Mouse (Mus musculus): ENCODE measurements at regions not wholly inside any gene's neighbourhood (a gene's known extent, or its start where the extent isn't known, plus 50 kb on each side); places are given as distances from the start of the nearest gene placed in this dataset.

- DNase-seq (ENCODE audit: extremely low spot score in 1 of 2, low spot score in 1 of 2): no peak
These were observed 60.9 kb upstream of the Ppp2r5c start for GRCm38 (mm10) chr12:110385801-110386599.

GRCm38 (mm10) chr12:110387056-110387455 lies 59.9 kb upstream of the Ppp2r5c start:
- no peak for DNase-seq (ENCODE audit: extremely low spot score in 1 of 2, low spot score in 1 of 2)

DNA sequence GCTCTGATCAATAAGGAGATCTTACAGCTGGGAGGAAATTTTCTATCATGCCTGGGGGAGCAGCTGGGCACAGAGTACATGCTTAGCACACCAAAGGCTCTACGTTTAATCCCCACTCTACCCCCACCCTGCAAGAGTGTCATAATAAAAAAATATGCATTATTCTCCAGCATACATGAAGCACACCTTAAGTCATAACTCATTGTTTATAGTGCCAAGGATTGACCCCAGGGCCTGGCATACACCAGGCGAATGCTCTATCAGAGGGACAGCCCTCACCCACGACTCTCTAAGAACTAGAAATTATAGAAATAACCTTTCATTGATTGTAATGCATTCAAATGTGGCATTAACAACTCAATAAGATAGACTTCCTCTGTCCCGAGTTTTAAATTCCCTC lies 59.4 kb upstream of the Ppp2r5c start:
- DNase-seq (ENCODE audit: extremely low spot score in 1 of 2, low spot score in 1 of 2): no peak

GRCm38 (mm10) chr12:110389439-110389838 lies 57.5 kb upstream of the Ppp2r5c start:
- no peak for DNase-seq (ENCODE audit: extremely low spot score in 1 of 2, low spot score in 1 of 2)

- DNase-seq (ENCODE audit: extremely low spot score in 1 of 2, low spot score in 1 of 2): no peak
These were observed 55.5 kb upstream of the Ppp2r5c start for GRCm38 (mm10) chr12:110391464-110391863.

- DNase-seq (ENCODE audit: extremely low spot score in 1 of 2, low spot score in 1 of 2): no peak
These were observed 53.4 kb upstream of the Ppp2r5c start for GRCm38 (mm10) chr12:110393555-110393954.

All from frontal cortex, adult 2 months (tissue).